Mouse (Mus musculus) layer of hippocampus, adult 8-10 months (tissue): ENCODE results near the gene Pcsk2. TPM values are rescaled to one million over a fixed set of nuclear protein-coding genes. Genes with fewer than 3 reads are reported as not detected.
A peak's percentile ranks its signal among the peaks of the same experiment; 100 is the strongest.

Experiments
- DNase-seq, 2 experiments: peaks; one replicate each; pipeline ENCODE4 v3.0.0; 2022; ENCODE audit warnings: low spot score in 2 of 2
- total RNA-seq, 4 experiments: library from RNA; stranded (reverse); gene quantifications; 2 replicates each; pipeline ENCODE4 v1.2.4; 2022

The Pcsk2 gene
- total RNA-seq, 4 experiments from 2014 or later = 156 to 176 (median 170) TPM

DNA sequence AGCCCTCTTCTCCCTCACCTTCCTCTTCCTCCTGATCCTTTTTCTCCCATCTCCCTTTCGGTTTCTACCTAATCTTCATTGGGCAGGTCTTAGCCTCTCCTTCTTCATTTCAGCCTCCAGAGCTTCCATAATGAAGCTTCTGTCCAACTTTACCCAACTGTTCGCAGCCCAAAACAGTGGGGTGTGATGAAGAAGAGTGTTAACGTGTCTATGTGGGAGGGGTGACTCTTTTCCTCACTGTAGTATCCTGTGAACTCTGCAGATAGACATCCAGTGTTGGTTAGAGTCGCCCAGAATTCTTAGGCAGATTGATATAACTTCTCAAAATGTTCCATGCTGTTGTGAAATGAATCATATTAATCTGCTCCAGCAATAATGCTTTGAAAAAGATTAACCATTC, 98.4 kb downstream of the Pcsk2 start:
- DNase-seq = no peak

DNA sequence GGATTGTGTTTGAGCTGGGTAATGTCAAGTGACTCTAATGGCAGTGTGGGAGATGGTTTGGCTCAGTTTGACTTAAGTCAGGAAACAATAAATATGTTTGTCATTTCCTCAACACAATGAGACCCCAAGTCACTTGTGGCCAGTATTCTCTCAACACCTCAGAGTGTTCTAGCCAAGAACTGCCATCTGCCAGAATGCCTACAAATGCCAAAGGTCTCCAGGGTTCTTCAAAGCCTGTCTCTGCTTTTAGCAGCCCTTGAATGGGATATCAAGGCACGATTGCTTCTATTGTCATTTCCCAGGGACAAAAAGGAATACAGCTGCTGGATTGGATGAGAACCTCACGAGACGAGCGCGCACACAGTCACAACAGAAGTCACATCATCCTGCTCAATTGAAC, 100.0 kb downstream of the Pcsk2 start:
- DNase-seq = no peak

DNA sequence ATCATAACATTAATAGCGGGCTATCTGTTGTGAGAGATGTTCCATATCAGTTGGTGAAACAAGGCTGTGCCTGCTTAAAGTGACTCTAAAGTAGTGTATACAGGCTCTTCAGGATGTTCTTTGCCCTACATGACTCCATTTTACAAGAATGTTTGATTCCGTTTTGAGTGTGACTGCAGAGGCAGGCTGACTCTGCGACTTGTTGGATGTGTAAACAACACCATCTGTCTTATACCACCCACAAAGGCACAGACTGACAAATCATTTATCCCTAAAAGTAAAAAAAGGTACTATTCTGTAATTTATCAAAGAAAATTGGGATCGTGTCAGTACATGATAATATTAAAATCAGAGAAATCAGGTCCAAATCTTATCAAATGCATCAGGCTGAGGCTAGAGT, 108.7 kb downstream of the Pcsk2 start:
- DNase-seq = peak in 1 of 2 experiments; percentile 29

DNA sequence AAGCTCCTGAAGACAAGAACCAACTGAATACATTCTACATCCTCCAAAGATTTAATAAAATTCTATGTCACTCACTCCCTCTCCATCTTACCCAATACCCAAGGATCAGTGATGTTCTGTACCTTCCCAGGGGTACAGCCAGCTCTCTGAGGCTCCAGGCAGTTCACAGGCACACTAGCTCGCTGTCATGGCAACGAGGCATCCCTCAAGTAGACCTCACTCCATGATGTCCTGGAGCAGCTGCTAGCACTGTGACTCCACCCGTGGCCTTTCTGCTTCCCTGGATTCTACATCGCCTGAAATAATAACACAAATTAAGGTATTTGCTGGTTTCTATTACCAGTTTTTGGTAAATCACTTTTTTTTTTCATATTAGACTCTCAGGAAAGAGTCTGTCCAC, 111.0 kb downstream of the Pcsk2 start:
- no peak for DNase-seq

DNA sequence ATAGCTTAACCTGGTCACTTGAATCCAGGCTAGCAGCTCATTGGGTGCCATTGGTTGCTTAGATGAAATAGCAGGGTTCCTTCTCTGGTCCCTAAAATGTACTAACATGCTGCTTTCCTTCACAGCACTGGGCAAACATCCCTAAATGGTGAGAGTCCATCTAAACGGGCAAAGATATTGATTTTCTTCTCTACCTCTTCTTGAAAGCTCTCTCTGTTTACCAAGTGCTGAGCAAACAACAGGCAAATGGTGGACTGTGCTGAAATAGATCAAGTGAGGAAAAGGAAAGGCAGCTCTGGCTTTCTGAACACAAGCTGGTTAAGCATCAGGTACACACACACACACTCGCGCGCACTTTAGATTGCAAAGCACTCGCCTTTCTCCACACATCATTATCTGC, 120.8 kb downstream of the Pcsk2 start:
- DNase-seq = no peak

DNA sequence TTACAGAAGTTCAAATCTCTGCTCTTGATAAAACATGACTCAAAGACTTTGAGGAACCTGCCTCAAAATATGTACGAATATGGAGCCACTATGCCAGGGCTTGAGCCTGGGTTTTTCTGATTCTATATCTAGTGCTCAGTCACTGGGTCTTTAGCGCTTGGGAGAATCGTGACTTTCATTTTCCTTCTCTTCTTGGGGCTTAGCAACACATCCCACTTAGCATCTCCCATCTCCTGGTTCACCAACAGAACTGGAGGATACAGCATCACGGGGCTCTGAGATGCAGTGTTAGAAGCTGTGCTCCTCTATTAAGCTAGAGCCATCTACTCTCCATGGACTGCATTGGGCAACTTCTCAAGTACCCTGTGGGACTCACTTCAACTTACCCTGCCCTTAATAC, 131.9 kb downstream of the Pcsk2 start:
- DNase-seq = no peak

DNA sequence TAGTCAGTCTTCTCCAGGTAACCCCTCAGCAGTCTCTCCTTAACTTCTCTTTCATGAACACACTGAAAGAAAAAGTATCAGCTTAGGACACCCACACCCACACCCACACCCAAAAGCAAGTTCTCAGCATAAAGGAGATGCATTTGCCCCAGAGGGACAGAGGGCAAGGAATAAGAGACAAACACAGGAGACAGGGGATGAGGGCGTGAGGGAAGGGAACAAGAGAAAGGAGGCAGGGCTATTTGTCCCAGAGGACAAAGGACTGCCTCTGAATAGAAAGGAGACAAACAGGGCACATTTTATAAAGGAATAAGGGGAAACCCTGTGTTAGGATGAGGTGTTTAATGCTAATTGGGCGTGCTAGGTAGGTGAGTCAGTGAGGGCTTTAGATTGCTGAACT, 133.6 kb downstream of the Pcsk2 start:
- no peak for DNase-seq

DNA sequence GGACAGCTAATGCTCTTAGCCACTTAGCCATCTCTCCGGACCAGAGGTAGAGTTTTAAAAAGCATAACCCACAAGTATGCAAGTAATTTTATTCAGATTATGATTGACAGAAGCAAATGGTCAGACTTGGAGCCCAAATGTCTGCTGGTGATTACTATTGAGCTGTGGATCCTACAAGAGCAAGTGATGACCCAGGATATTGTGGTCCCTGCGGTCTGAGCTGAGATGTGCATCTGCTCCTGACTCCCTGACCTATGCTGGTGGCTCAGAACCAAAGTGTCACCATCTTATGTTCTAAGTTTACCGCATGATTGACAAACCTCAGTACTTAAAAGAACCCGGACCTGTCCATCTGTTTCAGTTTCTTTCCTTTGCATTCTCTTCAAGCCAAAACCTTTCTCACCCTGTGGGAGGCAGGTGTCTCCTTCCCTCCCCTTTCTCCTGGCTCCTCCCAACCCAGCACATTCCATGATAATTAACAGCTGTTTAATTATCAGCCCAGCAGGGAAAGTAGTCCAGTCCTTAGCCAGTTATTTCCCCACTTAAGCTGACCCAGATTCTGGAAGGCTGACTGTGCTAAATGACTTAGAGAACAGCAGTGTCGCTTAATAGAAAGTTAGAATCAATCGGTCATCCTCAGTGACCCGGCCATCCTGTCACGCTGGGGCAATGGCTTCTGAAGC, 136.1 kb downstream of the Pcsk2 start:
- DNase-seq = no peak

DNA sequence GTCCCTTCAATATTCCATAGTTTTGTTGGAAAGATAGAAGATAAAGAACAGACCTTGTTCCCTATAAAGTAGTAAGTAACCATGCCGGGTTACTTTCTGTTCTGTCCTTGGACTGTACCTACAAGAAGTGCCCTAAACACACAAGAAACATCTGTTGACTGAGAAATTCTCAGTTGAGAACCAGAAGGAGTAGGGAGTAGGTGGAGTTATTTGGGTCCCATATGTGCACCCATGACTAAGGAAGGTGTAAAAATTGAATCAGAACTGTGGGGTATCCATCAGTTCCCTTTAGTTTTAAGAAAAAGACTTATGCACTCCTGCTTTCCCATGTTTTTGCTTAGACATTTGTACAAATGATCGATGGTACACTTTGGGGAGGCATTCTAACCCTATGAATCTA, 137.6 kb downstream of the Pcsk2 start:
- DNase-seq = no peak

DNA sequence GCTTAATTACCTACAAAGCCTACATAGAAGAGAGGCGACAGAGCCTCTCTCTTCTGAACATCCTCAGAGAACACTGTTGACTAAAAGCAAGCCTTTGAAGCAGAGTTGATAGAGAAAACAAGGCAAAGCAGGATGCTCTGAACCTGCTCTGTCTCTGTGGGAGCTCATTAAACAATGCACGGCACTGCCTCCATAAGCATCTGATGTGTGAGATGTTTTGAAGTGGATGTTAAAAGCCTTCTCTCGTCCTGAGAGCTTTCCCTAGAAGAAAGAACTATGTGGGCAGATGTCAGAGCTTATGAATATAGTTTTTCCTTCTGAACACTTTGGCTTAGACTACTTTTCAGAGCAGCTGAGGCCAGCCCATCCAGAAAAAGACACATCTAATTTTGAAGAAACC, 145.3 kb downstream of the Pcsk2 start:
- DNase-seq = no peak

DNA sequence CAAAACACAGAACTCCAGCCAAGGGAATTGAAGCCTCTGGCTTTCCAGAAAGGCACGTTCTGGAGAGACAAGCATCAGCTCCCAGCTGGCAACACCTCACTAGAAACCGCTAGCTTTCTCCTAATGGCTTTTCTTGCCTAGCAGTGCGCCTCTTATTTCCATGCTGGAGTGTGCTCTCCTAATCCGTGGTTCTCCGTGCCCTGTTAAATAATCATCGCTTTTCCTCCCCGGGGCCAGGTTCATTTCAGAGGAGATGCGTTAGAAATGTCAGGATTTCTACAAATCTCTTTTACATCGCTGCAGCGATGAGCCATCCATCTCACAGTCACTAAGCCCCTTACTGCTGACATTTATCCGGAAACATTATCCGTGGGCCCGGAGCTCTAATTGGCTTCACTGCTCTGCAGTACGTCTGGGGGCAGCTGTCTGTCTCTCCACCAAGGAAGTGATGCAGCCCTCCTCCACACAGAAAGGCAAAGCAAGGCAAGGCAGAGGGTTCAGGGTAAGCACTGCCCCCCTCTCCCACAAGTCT, 150.1 kb downstream of the Pcsk2 start:
- DNase-seq = peak; percentile 19 to 23

DNA sequence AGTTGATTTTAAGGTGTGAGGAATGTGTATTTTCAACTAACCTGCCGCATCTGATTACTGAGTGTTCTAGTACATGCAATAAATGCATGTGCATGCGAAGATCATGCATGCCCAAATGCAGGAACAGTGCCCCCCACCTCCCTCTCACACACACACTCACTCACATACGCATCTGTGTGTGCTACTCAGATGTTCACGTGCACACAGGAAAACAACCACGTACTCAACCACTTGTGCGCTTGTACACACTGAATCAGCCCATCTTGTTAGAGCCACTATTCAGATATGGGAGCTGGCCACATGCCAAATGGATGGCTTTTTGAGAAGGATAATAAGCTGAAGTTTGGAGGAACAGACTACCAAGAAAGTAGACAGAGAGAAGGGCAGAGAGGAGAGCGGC, 150.7 kb downstream of the Pcsk2 start:
- peak in 1 of 2 experiments; percentile 27 for DNase-seq

DNA sequence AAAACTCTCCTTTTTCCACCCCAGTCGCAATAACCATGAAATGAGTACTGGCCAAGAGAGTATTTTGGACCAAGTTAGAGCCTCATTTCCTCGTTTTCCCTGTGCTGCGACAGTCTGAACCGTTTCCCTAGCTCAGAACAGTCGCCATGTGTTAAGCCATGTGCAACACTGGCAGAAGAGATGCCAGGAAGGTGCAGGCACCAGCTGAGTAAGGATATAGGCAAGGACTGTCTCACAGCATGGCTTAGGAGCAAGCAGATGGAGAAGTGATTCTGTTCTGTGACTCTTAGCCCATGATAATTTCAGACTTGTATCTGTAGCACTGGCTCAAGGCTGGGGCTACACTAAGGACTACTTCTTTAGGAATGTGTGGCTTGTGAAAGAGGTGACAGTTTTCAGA, 155.2 kb downstream of the Pcsk2 start:
- peak in 1 of 2 experiments; percentile 50 for DNase-seq

DNA sequence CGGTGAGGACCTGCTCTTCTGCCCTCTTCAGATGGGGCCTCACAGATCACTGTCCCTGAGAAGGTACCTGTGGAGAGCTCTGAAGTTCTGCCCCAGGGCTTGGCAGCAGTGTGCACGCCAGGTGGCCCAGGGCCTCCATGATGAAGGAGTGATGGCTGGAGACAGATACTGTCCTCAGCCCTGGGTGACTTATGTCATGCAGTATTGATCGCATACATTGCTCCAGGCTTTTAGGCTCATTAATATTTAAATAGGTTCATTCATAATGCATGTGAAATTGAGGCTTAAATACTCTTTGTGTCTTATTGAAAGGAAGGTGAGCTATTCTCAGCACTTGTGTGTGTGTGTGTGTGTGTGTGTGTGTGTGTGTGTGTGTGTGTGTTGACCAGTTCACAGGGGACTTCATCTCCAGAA, 157.0 kb downstream of the Pcsk2 start:
- no peak for DNase-seq

DNA sequence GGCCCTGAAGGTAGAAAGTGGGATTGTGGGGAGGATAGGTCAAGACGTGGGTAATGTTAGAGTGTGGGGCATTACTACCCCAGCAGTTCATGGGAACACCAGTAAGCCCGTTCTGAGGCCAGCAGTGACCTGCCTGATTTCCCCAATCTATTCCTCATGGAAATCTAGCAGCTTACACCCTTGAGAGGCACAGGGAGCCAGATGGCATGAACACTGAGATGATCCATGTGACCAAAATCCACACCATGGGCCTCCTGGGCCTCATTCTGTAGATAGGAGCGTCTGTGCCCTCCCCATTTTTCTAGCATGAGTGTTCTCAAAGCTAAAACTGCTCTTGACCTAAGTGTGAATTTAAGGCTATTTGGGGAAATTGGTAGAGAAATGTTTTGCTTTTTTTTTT, 162.2 kb downstream of the Pcsk2 start:
- no peak for DNase-seq

DNA sequence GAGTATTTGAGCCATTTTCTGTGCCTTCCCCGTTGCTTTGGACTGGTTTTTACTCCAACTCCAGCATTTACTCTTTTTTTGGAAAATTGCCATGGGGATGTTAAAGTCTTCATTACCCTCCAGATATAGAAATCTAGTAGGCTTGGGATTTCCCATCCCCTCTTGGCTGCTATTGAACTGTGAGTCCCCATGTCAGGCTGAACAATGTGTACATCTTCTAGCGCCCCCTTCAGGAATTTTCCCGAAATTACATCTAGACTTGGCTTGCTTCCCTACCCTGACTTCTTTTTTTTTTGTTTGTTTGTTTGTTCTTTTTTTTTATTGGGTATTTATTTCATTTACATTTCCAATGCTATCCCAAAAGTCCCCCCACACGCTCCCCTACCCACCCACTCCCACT, 163.3 kb downstream of the Pcsk2 start:
- no peak for DNase-seq

DNA sequence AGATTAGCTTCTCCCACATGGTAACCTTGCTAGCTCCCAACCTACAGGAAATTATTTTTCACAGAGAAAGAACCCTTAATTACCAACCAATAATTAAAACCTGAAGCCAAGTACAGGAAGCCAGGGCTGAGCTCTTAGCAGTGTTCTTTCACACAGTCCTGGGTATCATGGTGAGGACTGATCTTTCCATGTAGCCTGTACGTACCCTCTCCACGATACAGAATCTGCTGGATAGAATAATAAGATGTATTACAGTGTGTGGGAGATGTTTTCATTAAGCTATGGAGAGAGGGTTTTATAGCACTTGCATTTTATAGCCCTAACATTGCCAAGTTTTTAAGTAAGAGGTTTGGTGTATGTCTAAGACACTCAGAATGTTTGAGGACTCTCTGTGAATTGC, 164.0 kb downstream of the Pcsk2 start:
- no peak for DNase-seq

DNA sequence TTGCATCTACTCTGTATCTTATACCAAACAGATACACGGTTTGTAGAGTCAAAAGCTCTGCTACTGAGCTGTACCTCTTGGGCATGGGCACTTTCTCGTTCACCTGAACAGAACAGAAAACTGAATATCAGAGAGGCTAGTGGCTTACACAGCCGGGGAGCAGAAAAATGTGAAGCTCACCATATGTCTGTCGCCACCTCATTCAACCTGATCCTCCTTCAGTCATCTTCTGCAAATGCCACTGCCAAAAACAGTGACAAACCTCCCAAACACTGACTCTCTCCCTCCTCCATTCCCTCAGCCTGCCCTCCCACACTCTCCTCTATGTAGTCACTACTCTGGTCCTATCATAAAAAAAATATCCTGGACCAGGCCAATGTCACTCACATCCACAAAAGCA, 165.9 kb downstream of the Pcsk2 start:
- no peak for DNase-seq

DNA sequence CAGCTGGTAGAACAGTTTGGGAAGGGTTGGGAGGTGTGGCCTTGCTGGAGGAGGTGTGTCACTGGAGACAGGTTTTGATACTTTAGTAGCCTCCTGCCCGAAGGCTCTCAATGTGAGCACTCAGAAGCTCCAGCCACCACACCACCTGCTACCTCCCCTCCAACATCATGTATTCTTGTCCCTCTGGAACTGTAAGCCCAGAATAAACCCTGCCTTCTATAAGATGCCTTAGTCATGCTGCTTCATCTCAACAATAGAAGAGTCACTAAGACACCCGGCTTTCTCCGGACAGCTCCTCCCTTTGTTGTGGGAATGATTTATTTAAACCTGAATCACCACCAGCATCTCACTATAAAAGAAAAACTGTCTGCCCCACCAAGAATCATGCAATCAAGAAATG, 166.9 kb downstream of the Pcsk2 start:
- no peak for DNase-seq

DNA sequence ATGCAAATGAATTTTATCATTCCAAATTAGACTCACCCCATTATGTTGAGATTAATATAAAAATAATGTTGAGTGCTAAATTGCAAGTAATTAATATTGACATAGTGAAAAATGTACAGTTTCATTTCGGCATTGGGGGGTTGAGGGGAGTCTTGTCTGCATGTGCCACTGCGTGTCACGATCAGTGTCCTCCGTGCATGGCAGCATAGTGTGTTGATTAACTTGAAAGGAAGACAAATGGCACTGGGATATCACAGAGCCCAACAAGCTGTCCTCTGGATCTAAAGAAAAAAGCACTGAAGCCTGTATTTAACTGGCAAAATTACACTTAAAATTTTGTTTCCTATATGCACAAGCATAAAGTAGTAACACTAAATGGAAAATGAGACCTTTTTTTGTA, 167.9 kb downstream of the Pcsk2 start:
- DNase-seq = no peak

DNA sequence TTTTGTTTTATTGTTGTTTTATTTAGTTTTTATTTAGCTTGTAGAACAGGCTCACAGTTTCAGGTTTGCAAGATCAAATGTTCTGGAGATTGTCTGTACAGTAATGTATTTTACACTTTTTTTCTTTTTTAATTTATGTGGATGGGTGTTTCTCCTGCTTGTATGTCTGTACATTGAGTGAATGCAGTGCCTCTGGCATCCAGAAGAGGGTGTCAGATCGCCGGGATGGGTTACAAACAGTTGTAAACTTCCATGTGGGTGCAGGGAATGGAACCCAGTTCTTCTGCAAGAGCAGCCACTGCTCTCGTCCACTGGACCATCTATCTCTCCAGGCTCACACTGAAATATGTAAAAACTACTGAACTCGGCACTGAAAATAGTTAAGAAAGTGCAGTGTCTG, 169.2 kb downstream of the Pcsk2 start:
- no peak for DNase-seq

DNA sequence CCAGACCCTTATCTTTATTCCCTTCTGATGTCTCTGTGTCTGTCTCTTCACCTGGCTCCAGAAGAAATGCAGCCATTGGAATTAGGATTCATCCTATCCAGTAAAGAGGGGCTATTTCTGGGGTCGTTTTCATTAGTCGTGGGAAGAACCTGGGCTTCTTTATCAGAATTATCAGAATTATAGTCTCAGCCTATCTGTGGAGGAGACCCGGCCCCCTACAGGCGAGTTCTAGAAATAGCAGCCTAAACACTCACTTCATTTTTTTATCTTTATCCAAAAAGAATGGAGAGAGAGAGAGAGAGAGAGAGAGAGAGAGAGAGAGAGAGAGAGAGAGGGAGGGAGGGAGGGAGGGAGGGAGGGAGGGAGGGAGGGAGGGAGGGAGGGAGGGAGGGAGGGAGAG, 177.3 kb downstream of the Pcsk2 start:
- DNase-seq = no peak

DNA sequence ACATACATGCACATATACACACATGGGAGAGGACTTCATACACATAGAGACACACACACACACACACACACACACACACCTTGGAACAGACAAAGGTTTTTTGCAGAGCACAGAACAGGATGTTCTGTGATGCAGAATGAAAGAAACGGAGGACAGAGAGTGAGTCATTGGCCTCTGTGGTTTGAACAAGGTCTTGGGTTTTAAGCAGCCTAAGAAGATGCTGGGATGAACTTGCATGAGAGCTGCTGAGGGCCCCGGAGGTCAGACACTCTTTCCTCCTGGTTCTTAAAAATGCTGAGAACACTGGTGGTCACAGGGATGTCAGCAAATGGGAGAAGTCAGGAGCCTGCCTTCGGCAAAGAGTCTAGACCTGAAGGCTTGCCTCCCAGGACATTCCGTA, 178.1 kb downstream of the Pcsk2 start:
- DNase-seq = no peak

DNA sequence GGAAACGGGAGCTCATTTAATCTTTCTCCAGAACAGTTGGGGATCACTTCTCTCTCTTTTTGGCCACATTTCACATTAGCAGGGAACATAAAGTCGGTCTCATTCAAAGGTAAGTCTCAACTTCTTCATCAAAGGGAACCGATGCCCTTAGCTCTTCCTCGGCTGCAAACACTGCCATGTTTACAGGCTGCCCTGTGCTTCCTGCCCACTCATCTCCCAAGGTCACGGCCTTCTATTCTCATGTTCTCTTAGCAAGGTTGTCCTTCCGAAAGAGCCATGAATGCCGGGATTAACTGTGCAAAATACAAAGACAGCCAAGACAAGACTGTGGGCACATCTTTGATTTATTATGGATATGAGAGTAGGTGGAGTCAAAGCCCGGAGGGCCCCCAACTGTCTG, 178.8 kb downstream of the Pcsk2 start:
- DNase-seq = no peak
